Mouse (Mus musculus) adrenal gland, postnatal 10 days (tissue): ENCODE results near the gene Gm10337. TPM values are rescaled to one million over a fixed set of nuclear protein-coding genes. Genes with fewer than 3 reads are reported as not detected.

ENCODE experiments used
- DNase-seq: peaks from one replicate; pipeline ENCODE4 v3.0.0; 2021; ENCODE audit warnings: mixed read lengths
- long read RNA-seq, 2 experiments: library from polyadenylated mRNA; stranded (forward); transcript quantifications; one replicate each; pipeline ENCODE4 v2.0.0; 2021
- total RNA-seq, 2 experiments: library from RNA; stranded (reverse); gene quantifications; 2 replicates each; pipeline ENCODE4 v1.2.3; 2021

Gene Gm10337
- 1 to 10 TPM; 3.7 to 4.1 TPM for total RNA-seq
- long read RNA-seq, experiment 1 = 0 reads
- long read RNA-seq, experiment 2 = 0 reads

GRCm38 (mm10) chr15:102503447-102503846 lies at the start of gene Gm10337:
Gene Gm10337, plus strand, starts transcription at chr15:102503722.
- no peak for DNase-seq

- no peak for DNase-seq
These were observed 47.5 kb upstream of the Gm10337 start for GRCm38 (mm10) chr15:102455993-102456392.

- no peak for DNase-seq
These were observed 45.3 kb upstream of the Gm10337 start for GRCm38 (mm10) chr15:102458050-102458736.

GRCm38 (mm10) chr15:102458904-102459317 lies 44.6 kb upstream of the Gm10337 start, which contains the start of gene Prr13:
Gene Prr13, plus strand, starts transcription at chr15:102459028.
- peak; percentile 91 for DNase-seq

- DNase-seq = no peak
These were observed 44.1 kb upstream of the Gm10337 start for GRCm38 (mm10) chr15:102459381-102459780.

DNA sequence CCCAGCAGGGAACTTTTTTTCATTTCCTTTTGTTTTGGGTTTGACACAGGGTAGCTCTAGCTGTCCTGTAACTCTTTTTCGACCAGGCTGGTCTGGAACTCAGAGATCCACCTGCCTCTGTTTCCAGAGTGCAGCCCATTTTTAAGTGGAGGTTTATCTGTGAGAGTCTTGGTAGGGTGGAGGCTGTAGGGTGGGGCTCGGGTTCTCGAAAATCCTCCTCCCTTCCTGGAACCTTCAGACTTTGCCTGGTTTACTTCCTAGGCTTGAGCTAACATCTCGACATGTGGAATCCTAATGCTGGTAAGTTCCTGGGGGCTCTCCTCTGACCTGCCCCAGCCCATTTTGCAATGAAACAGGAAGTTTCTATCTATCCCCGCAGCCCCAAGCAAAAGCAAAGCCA lies 43.7 kb upstream of the Gm10337 start:
- DNase-seq = no peak

DNA sequence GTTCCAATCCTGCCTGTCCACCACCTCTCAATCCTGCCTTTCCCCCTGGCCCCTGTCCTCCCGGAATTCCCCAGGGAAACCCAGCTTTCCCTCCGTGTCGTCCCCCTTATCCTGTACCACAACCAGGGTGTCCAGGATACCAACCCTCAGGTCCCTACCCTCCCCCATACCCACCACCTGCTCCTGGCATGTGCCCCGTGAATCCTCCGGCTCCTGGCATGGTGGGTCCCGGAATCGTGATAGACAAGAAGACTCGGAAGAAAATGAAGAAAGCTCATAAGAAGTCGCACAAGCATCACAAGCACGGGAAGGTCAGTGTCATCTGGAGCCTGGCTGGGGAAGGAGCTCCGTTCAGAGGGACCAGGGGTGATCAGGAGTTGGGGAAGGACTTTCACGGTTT lies 43.1 kb upstream of the Gm10337 start:
- no peak for DNase-seq

- no peak for DNase-seq
These were observed 42.6 kb upstream of the Gm10337 start for GRCm38 (mm10) chr15:102460971-102461370.

DNA sequence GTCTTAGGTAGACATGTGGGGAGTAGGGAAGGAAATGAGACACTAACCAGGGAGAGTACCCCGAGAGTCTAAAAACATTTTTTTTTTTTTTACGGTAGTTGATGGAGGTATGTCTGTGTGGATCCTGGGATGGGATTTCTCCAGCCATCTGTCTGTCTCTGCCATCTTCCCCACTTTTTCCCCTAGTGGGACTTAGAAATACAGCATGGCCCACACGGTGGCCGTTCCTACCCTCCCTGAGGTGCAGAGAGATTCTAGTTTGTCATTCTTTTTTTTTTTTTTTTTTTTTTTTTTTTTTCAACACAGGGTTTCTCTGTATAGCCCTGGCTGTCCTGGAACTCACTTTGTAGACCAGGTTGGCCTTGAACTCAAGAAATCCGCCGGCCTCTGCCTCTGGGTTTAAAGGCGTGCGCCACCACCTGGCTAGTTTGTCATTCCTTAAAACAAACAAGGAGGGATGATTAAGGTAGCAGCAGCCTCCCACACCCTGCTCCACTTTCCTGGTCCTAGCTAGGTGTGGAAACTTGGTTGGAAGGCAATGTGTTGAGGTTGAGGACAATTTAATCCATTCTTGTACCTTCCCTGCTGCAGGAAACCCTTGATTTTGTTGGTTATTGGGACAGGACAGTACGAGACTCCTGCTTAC lies 42.0 kb upstream of the Gm10337 start:
- DNase-seq = no peak

GRCm38 (mm10) chr15:102463666-102464065 lies 39.9 kb upstream of the Gm10337 start:
- DNase-seq = no peak

DNA sequence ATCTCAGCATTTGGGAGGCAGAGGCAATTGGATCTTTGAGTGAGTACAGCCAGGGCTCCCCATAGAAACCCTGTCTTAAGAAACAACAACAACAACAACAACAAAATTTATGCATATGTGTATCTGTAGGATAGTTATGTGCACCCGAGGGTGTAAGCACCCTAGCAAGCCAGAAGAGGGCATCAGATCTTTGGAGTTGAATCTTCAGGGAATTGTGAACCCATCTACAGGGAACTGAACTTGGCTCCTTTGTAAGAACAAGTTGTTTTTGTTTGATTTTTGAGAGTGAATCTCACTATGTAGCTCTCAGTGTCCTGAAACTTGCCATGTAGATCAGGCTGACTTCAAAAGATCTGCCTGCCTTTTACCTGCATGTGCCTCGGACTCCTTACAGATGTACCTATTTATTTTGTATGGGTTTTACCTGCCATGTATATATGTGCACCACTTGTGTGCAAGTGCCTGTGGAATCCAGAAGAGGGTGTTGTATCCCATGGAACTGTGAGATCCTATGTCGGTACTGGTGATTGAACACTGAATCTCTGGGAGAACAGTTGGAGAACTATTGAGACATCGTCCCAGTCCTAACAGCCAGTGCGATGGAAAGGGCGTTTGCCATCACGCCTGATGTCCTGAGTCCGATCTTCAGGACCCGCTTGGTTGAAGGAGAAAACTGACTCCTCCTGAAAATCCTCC lies 34.7 kb upstream of the Gm10337 start:
- no peak for DNase-seq

GRCm38 (mm10) chr15:102470183-102470604 lies 33.3 kb upstream of the Gm10337 start, which contains the start of gene Pcbp2:
Gene Pcbp2, plus strand, starts transcription at chr15:102470539.
- peak; percentile 98 for DNase-seq

DNA sequence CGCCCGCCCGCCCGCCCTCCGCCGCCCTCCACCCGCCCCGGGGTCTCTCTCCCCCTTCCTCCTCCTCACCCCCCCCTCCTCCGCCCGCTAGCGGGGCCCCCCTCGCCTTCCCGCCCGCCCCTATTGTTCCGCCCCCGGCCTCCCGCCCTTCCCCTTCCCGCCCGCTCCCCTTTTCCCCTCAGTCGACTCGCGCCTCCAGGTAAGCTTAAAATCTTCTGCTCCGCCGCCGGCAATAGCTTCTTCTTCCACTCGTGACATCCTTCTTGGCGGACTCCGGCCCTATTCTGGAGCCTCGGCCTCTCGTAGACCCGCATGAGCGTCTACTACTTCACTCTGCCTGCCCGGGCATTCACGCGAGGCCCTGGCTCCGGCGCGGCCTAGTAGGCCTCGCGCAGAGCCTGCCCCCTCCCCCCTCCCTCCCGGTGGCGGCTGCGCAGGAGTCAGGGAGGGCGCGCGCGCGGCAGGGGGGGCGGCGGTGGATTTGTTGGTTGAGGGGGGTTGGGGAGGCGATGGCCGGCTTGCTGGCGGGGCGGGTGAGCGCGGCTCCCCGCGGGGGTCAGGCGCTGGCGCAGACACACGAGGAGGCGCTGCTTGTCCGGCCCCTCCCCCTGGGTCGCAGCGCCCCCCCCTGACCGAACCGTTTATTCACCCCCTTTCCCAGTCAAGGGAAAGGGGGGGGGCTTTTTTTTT lies 32.8 kb upstream of the Gm10337 start:
- DNase-seq = peak; percentile 90

DNA sequence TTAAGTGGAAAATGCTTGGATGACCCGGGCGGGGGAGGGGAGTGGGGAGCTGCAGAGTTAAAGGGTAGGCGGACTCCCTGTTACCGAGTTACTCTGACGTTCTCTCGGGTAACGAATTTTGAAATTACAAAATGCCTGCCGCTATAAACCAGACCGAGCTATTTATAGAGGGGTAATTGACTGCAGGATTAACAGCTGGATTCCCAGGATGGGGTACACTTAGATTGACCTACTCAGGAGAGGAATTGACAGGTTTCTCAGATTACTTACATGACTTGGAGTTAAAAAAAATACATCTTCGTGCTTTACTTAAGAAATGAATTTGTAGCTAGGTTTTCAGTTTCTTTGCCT lies 32.3 kb upstream of the Gm10337 start:
- DNase-seq = no peak

GRCm38 (mm10) chr15:102471727-102472126 lies 31.8 kb upstream of the Gm10337 start:
- no peak for DNase-seq

- DNase-seq = no peak
These were observed 30.3 kb upstream of the Gm10337 start for GRCm38 (mm10) chr15:102473246-102473645.

- DNase-seq = no peak
These were observed 29.0 kb upstream of the Gm10337 start for GRCm38 (mm10) chr15:102474520-102474919.

DNA sequence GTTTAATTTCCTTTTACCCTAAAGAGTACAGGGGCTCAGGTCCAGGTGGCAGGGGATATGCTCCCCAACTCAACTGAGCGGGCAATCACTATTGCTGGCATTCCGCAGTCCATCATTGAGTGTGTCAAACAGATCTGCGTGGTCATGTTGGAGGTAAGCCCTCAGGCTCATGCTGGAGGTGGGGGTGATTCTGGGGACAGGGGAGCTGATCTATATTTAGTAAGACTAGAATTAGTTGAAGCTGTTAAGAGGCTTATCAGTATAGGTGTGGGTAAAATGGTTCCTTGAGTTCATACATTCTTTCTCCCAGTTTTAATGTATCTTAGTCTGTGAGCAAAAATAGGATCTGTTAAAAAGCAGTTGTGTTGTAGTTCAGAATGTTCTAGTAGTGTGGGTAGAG lies 20.4 kb upstream of the Gm10337 start:
- DNase-seq = no peak

DNA sequence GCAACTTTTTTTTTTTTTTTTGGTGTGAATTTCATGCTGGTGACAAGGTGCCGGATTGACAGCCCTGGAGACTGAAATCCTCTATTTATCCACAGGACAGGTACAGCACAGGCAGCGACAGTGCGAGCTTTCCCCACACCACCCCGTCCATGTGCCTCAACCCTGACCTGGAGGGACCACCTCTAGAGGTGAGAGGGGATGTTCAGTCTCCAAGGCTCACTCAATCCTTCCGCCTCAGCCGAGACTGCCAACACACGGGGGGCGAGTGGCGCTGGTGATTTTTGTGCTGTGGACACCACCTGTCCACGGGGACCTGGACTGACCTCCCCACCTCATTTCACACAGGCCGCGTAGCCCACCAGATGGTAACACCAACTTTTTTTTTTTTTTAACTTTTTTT lies 17.7 kb upstream of the Gm10337 start:
- DNase-seq = no peak

GRCm38 (mm10) chr15:102487664-102488063 lies 15.9 kb upstream of the Gm10337 start:
- DNase-seq = no peak

DNA sequence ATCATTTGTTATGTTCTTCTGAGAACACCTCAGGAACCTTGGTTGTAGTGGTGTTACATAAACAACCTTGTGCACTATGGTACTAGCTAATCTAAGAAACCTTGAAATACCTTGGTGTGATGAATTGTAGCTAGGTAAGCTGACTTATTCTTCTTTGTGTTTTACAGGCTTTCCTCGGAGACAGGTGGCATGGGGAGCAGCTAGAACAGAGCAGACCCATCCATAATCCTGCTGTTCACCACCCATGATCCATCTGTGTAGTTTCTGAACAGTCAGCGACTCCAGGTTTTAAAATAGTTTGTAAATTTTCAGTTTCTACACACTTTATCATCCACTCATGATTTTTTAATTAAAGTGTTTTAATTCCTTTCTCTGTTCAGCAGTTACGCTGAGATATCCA lies 5.2 kb upstream of the Gm10337 start:
- DNase-seq = no peak

DNA sequence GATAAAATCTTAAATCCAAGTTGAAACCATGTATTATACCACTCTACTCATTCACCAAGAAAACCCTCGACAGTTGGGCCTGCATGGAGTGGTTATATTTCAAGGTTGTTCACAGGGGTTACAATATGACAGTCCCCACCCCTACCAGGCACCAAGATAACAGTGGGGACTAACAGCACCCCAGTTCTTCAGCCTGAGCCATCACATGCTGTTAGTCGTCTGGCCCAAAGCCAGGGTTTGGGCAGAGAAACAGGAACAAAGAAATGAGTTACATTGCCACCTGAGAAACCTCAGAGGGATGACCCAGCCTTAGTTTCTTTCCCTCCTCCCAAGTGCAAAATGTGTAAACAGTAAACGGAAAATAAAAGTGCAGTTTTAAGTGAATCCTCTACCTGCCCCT lies 4.2 kb upstream of the Gm10337 start:
- DNase-seq = no peak

- no peak for DNase-seq
These were observed 3.7 kb upstream of the Gm10337 start for GRCm38 (mm10) chr15:102499851-102500250.
